Mouse (Mus musculus): ENCODE measurements around the gene Samd3. TPM values are rescaled to one million over a fixed set of nuclear protein-coding genes. Genes with fewer than 3 reads are reported as not detected.

The Samd3 gene
- 1.2 and 1.5 TPM in 2 replicates for polyA plus RNA-seq (2021; fragmentation: Nextera tagmentation)
- long read RNA-seq, experiment 1, partial matches to known transcripts, result 1 of 2 reads
- long read RNA-seq, experiment 1, other reads (novel, unspliced or antisense), result 0 of 2 reads
- long read RNA-seq, experiment 2, partial matches to known transcripts, result 1 of 1 reads
- long read RNA-seq, experiment 2, other reads (novel, unspliced or antisense), result 0 of 1 reads

DNA sequence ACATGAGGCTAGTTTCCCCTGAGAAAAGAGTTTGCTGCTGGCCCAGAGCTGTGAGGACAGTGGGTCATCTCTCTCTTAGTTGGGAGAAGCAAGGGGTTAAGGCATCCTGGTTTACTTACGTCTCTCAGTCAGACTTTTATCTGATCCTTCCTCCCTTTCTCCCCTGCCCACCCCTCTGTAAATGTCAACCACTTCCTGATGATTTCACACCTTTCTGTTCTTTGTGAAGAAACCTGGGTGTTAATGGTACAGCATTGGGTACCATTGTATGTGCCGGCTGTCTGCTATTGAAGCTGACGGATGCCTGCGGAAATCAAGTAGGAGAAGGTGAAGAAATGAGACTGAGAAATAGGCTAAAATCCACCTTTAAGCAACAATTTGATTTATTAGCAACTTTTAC, at the start of gene Samd3:
Gene Samd3, plus strand, starts transcription at position 220 of the 400 bp plus-strand sequence.

Other genes with a start within 250 kb of the Samd3 start
- 0.38 TPM in 2 replicates for gene Gm9767, start 151.5 kb upstream of the Samd3 start, polyA plus RNA-seq (2021; fragmentation: Nextera tagmentation)
- 12.9 and 13.5 TPM in 2 replicates for gene Tmem200a, start 150.7 kb upstream of the Samd3 start, polyA plus RNA-seq (2021; fragmentation: Nextera tagmentation)
- 5.1 and 6.1 TPM in 2 replicates for gene L3mbtl3, start 146.3 kb downstream of the Samd3 start, polyA plus RNA-seq (2021; fragmentation: Nextera tagmentation)